Mouse (Mus musculus) stomach, embryonic 16.5 days (tissue): ENCODE data around the gene Cybrd1. TPM values are rescaled to one million over a fixed set of nuclear protein-coding genes. Genes with fewer than 3 reads are reported as not detected.
A peak's percentile ranks its signal among the peaks of the same experiment; 100 is the strongest.

Experiments used
- ATAC-seq: fragments of 200-750 bp; cut with Nextera tagmentation; 2 replicates; pipeline ENCODE4 v1.8.0; 2017; ENCODE audit warnings: moderate number of reproducible peaks, moderate TSS enrichment; ENCODE audit not compliant: insufficient read depth, low FRiP score
- H3K27ac ChIP-seq: fragments of 300-500 bp; sonication (generic); 2 replicates; pipeline ENCODE4 v1.5.1; 2014; ENCODE audit warnings: low read length
- H3K27me3 ChIP-seq: fragments of 300-500 bp; sonication (generic); 2 replicates; pipeline ENCODE4 v1.6.1; 2014; ENCODE audit warnings: low read length, control low read depth, mixed read lengths; ENCODE audit not compliant: control insufficient read depth, insufficient read depth
- H3K36me3 ChIP-seq: fragments of 300-500 bp; sonication (generic); 2 replicates; pipeline ENCODE4 v1.6.1; 2014; ENCODE audit warnings: low read length; ENCODE audit not compliant: control insufficient read depth, insufficient read depth
- H3K4me1 ChIP-seq: fragments of 300-500 bp; sonication (generic); 2 replicates; pipeline ENCODE4 v1.6.1; 2014; ENCODE audit warnings: low read length, control low read depth, mixed read lengths; ENCODE audit not compliant: control insufficient read depth, insufficient read depth
- H3K4me2 ChIP-seq: fragments of 300-500 bp; sonication (generic); 2 replicates; pipeline ENCODE4 v1.6.1; 2014; ENCODE audit warnings: low read depth, low read length, mixed read lengths
- H3K4me3 ChIP-seq: fragments of 300-500 bp; sonication (generic); replicated peaks from 2 replicates; pipeline ENCODE4 v1.5.1; 2014; ENCODE audit warnings: mild to moderate bottlenecking, low read length
- H3K9ac ChIP-seq: fragments of 300-500 bp; sonication (generic); 2 replicates; pipeline ENCODE4 v1.6.1; 2014; ENCODE audit warnings: low read length
- H3K9me3 ChIP-seq: fragments of 300-500 bp; sonication (generic); replicated peaks from 2 replicates; pipeline ENCODE4 v1.6.1; 2016; ENCODE audit warnings: low read length, control low read depth; ENCODE audit not compliant: control insufficient read depth
- WGBS: fragments of 180-500 bp; shearing (Covaris S2); extraction: QIAGEN DNeasy Blood & Tissue Kit; methylation state at CpG from one replicate; pipeline ENCODE4 v1.1.7; 2014; 5-methylcytosine and 5-hydroxymethylcytosine counted together
- polyA plus RNA-seq: library from polyadenylated mRNA; unstranded; fragments of >200 nt; fragmentation: Nextera tagmentation; extraction: Ambion mirVana; gene quantifications from 2 replicates; pipeline ENCODE4 v1.2.1, GENCODE M21; 2015

The Cybrd1 gene
- polyA plus RNA-seq, 1 experiment from 2014 or later = 10.6 TPM

- no peaks in the 10 kb centered on the region for H3K4me1 ChIP-seq
- H3K4me3 ChIP-seq = no peak overlapping the region
- WGBS = 77% methylated on average over 16 of the region's 16 CpGs
- H3K4me2 ChIP-seq = no peak overlapping the region
- no peaks in the 10 kb centered on the region for H3K36me3 ChIP-seq
- no peak overlapping the region for H3K9ac ChIP-seq
- ATAC-seq = no peak
- no peak overlapping the region for H3K27ac ChIP-seq
- H3K27me3 ChIP-seq = no peaks in the 10 kb centered on the region
- H3K9me3 ChIP-seq = no peaks in the 10 kb centered on the region
Observed at GRCm38 (mm10) chr2:71159576-71160306, 42.0 kb downstream of the Cybrd1 start.

- no peaks in the 10 kb centered on the region for H3K36me3 ChIP-seq
- 74% methylated on average over 11 of the region's 11 CpGs for WGBS
- H3K9me3 ChIP-seq = no peaks in the 10 kb centered on the region
- no peak overlapping the region for H3K4me3 ChIP-seq
- H3K9ac ChIP-seq = no peak overlapping the region
- no peak for ATAC-seq
- no peaks in the 10 kb centered on the region for H3K27me3 ChIP-seq
- no peaks in the 10 kb centered on the region for H3K4me1 ChIP-seq
- no peak overlapping the region for H3K27ac ChIP-seq
- H3K4me2 ChIP-seq = no peak overlapping the region
Observed at GRCm38 (mm10) chr2:71160307-71160861, 42.7 kb downstream of the Cybrd1 start.

GRCm38 (mm10) chr2:71161558-71161957, 43.8 kb downstream of the Cybrd1 start:
- no peak overlapping the region for H3K27ac ChIP-seq
- H3K9me3 ChIP-seq = no peaks in the 10 kb centered on the region
- no peak overlapping the region for H3K9ac ChIP-seq
- no peaks in the 10 kb centered on the region for H3K27me3 ChIP-seq
- no peak overlapping the region for H3K4me3 ChIP-seq
- no peaks in the 10 kb centered on the region for H3K36me3 ChIP-seq
- no peaks in the 10 kb centered on the region for H3K4me1 ChIP-seq
- H3K4me2 ChIP-seq = no peak overlapping the region
- WGBS = 84% methylated on average over 7 of the region's 7 CpGs
- no peak for ATAC-seq

GRCm38 (mm10) chr2:71162831-71163621, 45.3 kb downstream of the Cybrd1 start:
- Histone ChIP-seq H3K9me3 (no peaks in the 10 kb centered on the region), H3K36me3 (no peaks in the 10 kb centered on the region), H3K4me2 (no peak overlapping the region), H3K27ac (no peak overlapping the region), H3K4me3 (no peak overlapping the region), H3K4me1 (no peaks in the 10 kb centered on the region), H3K9ac (no peak overlapping the region), H3K27me3 (no peaks in the 10 kb centered on the region)
- ATAC-seq = no peak
- 79% methylated on average over 25 of the region's 25 CpGs for WGBS

GRCm38 (mm10) chr2:71167211-71167610, 49.5 kb downstream of the Cybrd1 start:
- Histone ChIP-seq H3K27ac (no peak overlapping the region), H3K36me3 (no peaks in the 10 kb centered on the region), H3K27me3 (no peaks in the 10 kb centered on the region), H3K4me3 (no peak overlapping the region), H3K9me3 (no peaks in the 10 kb centered on the region), H3K4me1 (peaks cover 4% of the 10 kb centered on the region; the same call in 1 of the 2 replicates), H3K9ac (no peak overlapping the region), H3K4me2 (no peak overlapping the region)
- 83% methylated on average over 4 of the region's 4 CpGs for WGBS
- no peak for ATAC-seq

- Histone ChIP-seq H3K9ac (no peak overlapping the region), H3K4me2 (peak overlapping the region; percentile 2; the same call in 1 of the 2 replicates), H3K9me3 (no peaks in the 10 kb centered on the region), H3K36me3 (no peaks in the 10 kb centered on the region), H3K27ac (peak overlapping the region; percentile 6; the same call in 1 of the 2 replicates), H3K4me3 (no peak overlapping the region), H3K4me1 (peaks cover 4% of the 10 kb centered on the region; the same call in 1 of the 2 replicates), H3K27me3 (no peaks in the 10 kb centered on the region)
- ATAC-seq = 0 out of 2 replicates have a peak, but pooled peaks have one; percentile 44
- WGBS = 26% methylated on average over 10 of the region's 10 CpGs
Observed at GRCm38 (mm10) chr2:71168461-71169021, 50.8 kb downstream of the Cybrd1 start.

GRCm38 (mm10) chr2:71173031-71173430, 55.3 kb downstream of the Cybrd1 start:
- Histone ChIP-seq H3K4me1 (peaks cover 9% of the 10 kb centered on the region; the same call in 1 of the 2 replicates), H3K27me3 (no peaks in the 10 kb centered on the region), H3K27ac (no peak overlapping the region), H3K9ac (no peak overlapping the region), H3K4me2 (no peak overlapping the region), H3K9me3 (no peaks in the 10 kb centered on the region), H3K4me3 (no peak overlapping the region), H3K36me3 (no peaks in the 10 kb centered on the region)
- 69% methylated on average over 3 of the region's 3 CpGs for WGBS
- ATAC-seq = no peak

- H3K36me3 ChIP-seq = no peaks in the 10 kb centered on the region
- peaks cover 5% of the 10 kb centered on the region; the same call in 1 of the 2 replicates for H3K4me1 ChIP-seq
- 49% methylated on average over 9 of the region's 9 CpGs for WGBS
- no peak overlapping the region for H3K27ac ChIP-seq
- ATAC-seq = no peak
- H3K9ac ChIP-seq = no peak overlapping the region
- H3K4me3 ChIP-seq = no peak overlapping the region
- H3K27me3 ChIP-seq = no peaks in the 10 kb centered on the region
- H3K4me2 ChIP-seq = no peak overlapping the region
- H3K9me3 ChIP-seq = no peaks in the 10 kb centered on the region
Observed at GRCm38 (mm10) chr2:71176329-71177249, 58.9 kb downstream of the Cybrd1 start.
